Mouse (Mus musculus) MEL (cell line): Measurements from ENCODE around the gene Ltc4s.
A peak's percentile ranks its signal among the peaks of the same experiment; 100 is the strongest.

ENCODE experiments used
- CHD2 ChIP-seq: IDR thresholded peaks from 2 replicates; pipeline ENCODE4 v1.6.1; 2011; ENCODE audit warnings: low read length, improper control_type of control experiment
- CTCF ChIP-seq, 3 experiments: IDR thresholded peaks in 2 of 3; conservative IDR thresholded peaks in 1 of 3; 2 replicates each; pipeline ENCODE4 v1.5.1; 2011 to 2012; ENCODE audit warnings: low read length in 3 of 3, low read depth in 2 of 3, mild to moderate bottlenecking in 2 of 3, improper control_type of control experiment in 1 of 3, inconsistent platforms in 1 of 3, mixed read lengths in 1 of 3, moderate library complexity in 1 of 3; ENCODE audit not compliant: control insufficient read depth in 1 of 3, insufficient read depth in 1 of 3, poor library complexity in 1 of 3, severe bottlenecking in 1 of 3
- EP300 ChIP-seq, 2 experiments: IDR thresholded peaks; 2 replicates each; pipeline ENCODE4 v1.6.1; 2011; ENCODE audit warnings: improper control_type of control experiment in 2 of 2, low read length in 2 of 2, low read depth in 1 of 2, mild to moderate bottlenecking in 1 of 2
- GABPA ChIP-seq: IDR thresholded peaks from 2 replicates; pipeline ENCODE4 v1.6.1; 2012; ENCODE audit warnings: low read depth, mild to moderate bottlenecking, inconsistent platforms, low read length, improper control_type of control experiment, moderate library complexity
- JUND ChIP-seq: IDR thresholded peaks from 2 replicates; pipeline ENCODE4 v1.6.1; 2011; ENCODE audit warnings: low read depth, mild to moderate bottlenecking, improper control_type of control experiment, low read length
- MAX ChIP-seq: IDR thresholded peaks from 2 replicates; pipeline ENCODE4 v1.6.1; 2011; ENCODE audit warnings: low read length, improper control_type of control experiment
- MAZ ChIP-seq: IDR thresholded peaks from 2 replicates; pipeline ENCODE4 v1.6.1; 2012; ENCODE audit warnings: low read depth, mild to moderate bottlenecking, inconsistent platforms, low read length, improper control_type of control experiment
- MXI1 ChIP-seq: IDR thresholded peaks from 2 replicates; pipeline ENCODE4 v1.6.1; 2011; ENCODE audit warnings: mild to moderate bottlenecking, low read depth, low read length, improper control_type of control experiment
- NRF1 ChIP-seq: IDR thresholded peaks from 2 replicates; pipeline ENCODE4 v1.6.1; 2014; ENCODE audit warnings: low read depth, mild to moderate bottlenecking, inconsistent platforms, low read length, improper control_type of control experiment, moderate library complexity; ENCODE audit not compliant: poor library complexity, insufficient read depth, severe bottlenecking
- POLR2A ChIP-seq, 2 experiments: IDR thresholded peaks; 2 replicates each; pipeline ENCODE4 v1.6.1; 2011 to 2012; ENCODE audit warnings: low read length in 2 of 2, mild to moderate bottlenecking in 2 of 2, control low read depth in 1 of 2, improper control_type of control experiment in 1 of 2, low read depth in 1 of 2, moderate library complexity in 1 of 2; ENCODE audit not compliant: control insufficient read depth in 1 of 2, insufficient read depth in 1 of 2, poor library complexity in 1 of 2
- POLR2AphosphoS2 ChIP-seq: IDR thresholded peaks from 2 replicates; pipeline ENCODE4 v1.6.1; 2011; ENCODE audit warnings: low read length, improper control_type of control experiment
- USF1 ChIP-seq: IDR thresholded peaks from 2 replicates; pipeline ENCODE4 v1.6.1; 2014; ENCODE audit warnings: low read depth, mild to moderate bottlenecking, inconsistent platforms, low read length, improper control_type of control experiment, moderate library complexity
- ZKSCAN1 ChIP-seq: IDR thresholded peaks from 2 replicates; pipeline ENCODE4 v1.6.1; 2012; ENCODE audit warnings: low read depth, mild to moderate bottlenecking, inconsistent platforms, low read length, improper control_type of control experiment, moderate library complexity
- ZNF384 ChIP-seq: IDR thresholded peaks from 2 replicates; pipeline ENCODE4 v1.6.1; 2012; ENCODE audit warnings: low read depth, mild to moderate bottlenecking, inconsistent platforms, low read length, improper control_type of control experiment

DNA sequence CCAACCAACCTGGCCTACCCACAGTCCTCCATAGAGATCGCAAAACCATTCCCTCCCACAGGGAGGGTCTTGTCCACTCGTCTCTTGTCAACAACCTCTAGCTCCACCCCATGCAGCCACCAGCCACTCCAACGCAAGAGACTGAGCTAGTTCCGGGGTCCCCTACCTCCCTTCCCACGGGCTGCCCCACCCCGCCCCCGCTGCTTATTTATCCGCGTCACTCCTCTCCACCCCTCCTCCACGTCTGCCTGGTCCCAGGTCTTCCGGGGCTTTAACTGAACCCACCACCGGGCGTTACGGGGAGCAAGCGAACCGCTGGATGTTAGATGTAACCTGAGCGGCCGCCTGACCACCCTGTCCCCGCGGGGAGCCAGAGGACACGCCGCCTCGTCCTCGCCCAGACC lies 28.3 kb downstream of the Ltc4s start:
- TF ChIP-seq POLR2AphosphoS2 (no peak), MXI1 (no peak; the same call in none of the 2 replicates), ZNF384 (no peak), GABPA (no peak), CHD2 (peak; percentile 56), POLR2A (IDR thresholded peaks at IDR 0.05; ENCODE audit: control insufficient read depth in 1 of 2, insufficient read depth in 1 of 2, low read depth in 1 of 2, low read length in 2 of 2, poor library complexity in 1 of 2) (no peak), CTCF (IDR thresholded peaks at IDR 0.05 in 2 of 3, conservative IDR thresholded peaks at IDR 0.05 in 1 of 3; ENCODE audit: control insufficient read depth in 1 of 3, insufficient read depth in 1 of 3, low read depth in 2 of 3, low read length in 3 of 3, poor library complexity in 1 of 3, severe bottlenecking in 1 of 3) (no peak), MAX (peak; percentile 80), EP300 (IDR thresholded peaks at IDR 0.05; ENCODE audit: low read depth in 1 of 2, low read length in 2 of 2) (peak in 1 of 2 experiments; percentile 31; a peak in 1 of 4 replicates), NRF1 (no peak), USF1 (no peak), MAZ (peak; percentile 92), JUND (no peak), ZKSCAN1 (no peak)
